Mouse (Mus musculus) liver, embryonic 14.5 days (tissue): ENCODE measurements at regions not wholly inside any gene's neighbourhood (a gene's known extent, or its start where the extent isn't known, plus 50 kb on each side); places are given as distances from the start of the nearest gene placed in this dataset.

ENCODE experiments used
- ATAC-seq: fragments of 200-750 bp; cut with Nextera tagmentation; 2 replicates; pipeline ENCODE4 v1.8.0; 2017; ENCODE audit warnings: moderate number of reproducible peaks, mild to moderate bottlenecking, moderate library complexity; ENCODE audit not compliant: insufficient read depth
- DNase-seq, 3 experiments: peaks; one replicate each; pipeline ENCODE4 v3.0.0-alpha.2; 2012 to 2013; ENCODE audit warnings: low read depth in 3 of 3, low spot score in 3 of 3
- H3K27ac ChIP-seq: fragments of 300-500 bp; sonication (generic); 2 replicates; pipeline ENCODE4 v1.5.1; 2014; ENCODE audit warnings: moderate library complexity, mild to moderate bottlenecking, control low read depth, inconsistent platforms
- H3K27me3 ChIP-seq: fragments of 300-500 bp; sonication (generic); 2 replicates; pipeline ENCODE4 v1.6.1; 2014; ENCODE audit warnings: mild to moderate bottlenecking, low read length, moderate library complexity; ENCODE audit not compliant: control insufficient read depth, insufficient read depth
- H3K36me3 ChIP-seq: fragments of 300-500 bp; sonication (generic); replicated peaks from 2 replicates; pipeline ENCODE4 v1.6.1; 2014; ENCODE audit warnings: low read depth; ENCODE audit not compliant: control insufficient read depth, insufficient read depth
- H3K4me1 ChIP-seq, 2 experiments: fragments of 200-500 bp in 1 of 2; fragments of 300-500 bp in 1 of 2; sonication (generic) in 1 of 2; replicated peaks; 2 replicates each; pipeline ENCODE4 v1.6.1; 2012 to 2014; ENCODE audit warnings: antibody characterized with exemption in 1 of 2, inconsistent platforms in 1 of 2, low read length in 1 of 2; ENCODE audit not compliant: control insufficient read depth in 2 of 2, insufficient read depth in 2 of 2
- H3K4me2 ChIP-seq: fragments of 300-500 bp; sonication (generic); 2 replicates; pipeline ENCODE4 v1.6.1; 2014; ENCODE audit warnings: low read depth, mild to moderate bottlenecking, control low read depth, moderate library complexity
- H3K4me3 ChIP-seq, 2 experiments: fragments of 200-500 bp in 1 of 2; fragments of 300-500 bp in 1 of 2; sonication (generic) in 1 of 2; 2 replicates each; pipeline ENCODE4 v1.5.1; 2012 to 2014; ENCODE audit warnings: low read depth in 2 of 2, low read length in 2 of 2, mild to moderate bottlenecking in 2 of 2, control low read depth in 1 of 2, inconsistent platforms in 1 of 2, moderate library complexity in 1 of 2; ENCODE audit not compliant: insufficient read depth in 1 of 2
- H3K9ac ChIP-seq: fragments of 300-500 bp; sonication (generic); replicated peaks from 2 replicates; pipeline ENCODE4 v1.6.1; 2014; ENCODE audit warnings: mild to moderate bottlenecking, control low read depth, moderate library complexity
- H3K9me3 ChIP-seq: fragments of 300-500 bp; sonication (generic); 2 replicates; pipeline ENCODE4 v1.6.1; 2016; ENCODE audit warnings: low read length, mixed read lengths; ENCODE audit not compliant: control insufficient read depth
- CTCF ChIP-seq: IDR thresholded peaks from 2 replicates; pipeline ENCODE4 v1.5.1; 2016; ENCODE audit warnings: antibody characterized with exemption, low read depth, control low read depth
- EP300 ChIP-seq: IDR thresholded peaks from 2 replicates; pipeline ENCODE4 v1.6.1; 2016; ENCODE audit warnings: antibody characterized with exemption, low read depth
- WGBS: fragments of 180-500 bp; shearing (Covaris S2); extraction: QIAGEN DNeasy Blood & Tissue Kit; methylation state at CpG from one replicate; pipeline ENCODE4 v1.1.7; 2014; ENCODE audit not compliant: insufficient replicate concordance; 5-methylcytosine and 5-hydroxymethylcytosine counted together

GRCm38 (mm10) chr2:74243801-74244200, 332.7 kb upstream of the Atp5g3 start:
- H3K9me3 ChIP-seq = no peaks in the 10 kb centered on the region
- no peak overlapping the region for H3K4me2 ChIP-seq
- H3K4me3 ChIP-seq = no peak overlapping the region
- H3K27ac ChIP-seq = no peak overlapping the region
- no peak for DNase-seq
- no peaks in the 10 kb centered on the region for H3K36me3 ChIP-seq
- no peaks in the 10 kb centered on the region for H3K27me3 ChIP-seq
- 66% methylated on average over 9 of the region's 9 CpGs for WGBS
- H3K4me1 ChIP-seq = no peaks in the 10 kb centered on the region
- TF ChIP-seq EP300 = no peak
- no peak for TF ChIP-seq CTCF
- no peak overlapping the region for H3K9ac ChIP-seq
- no peak for ATAC-seq

DNA sequence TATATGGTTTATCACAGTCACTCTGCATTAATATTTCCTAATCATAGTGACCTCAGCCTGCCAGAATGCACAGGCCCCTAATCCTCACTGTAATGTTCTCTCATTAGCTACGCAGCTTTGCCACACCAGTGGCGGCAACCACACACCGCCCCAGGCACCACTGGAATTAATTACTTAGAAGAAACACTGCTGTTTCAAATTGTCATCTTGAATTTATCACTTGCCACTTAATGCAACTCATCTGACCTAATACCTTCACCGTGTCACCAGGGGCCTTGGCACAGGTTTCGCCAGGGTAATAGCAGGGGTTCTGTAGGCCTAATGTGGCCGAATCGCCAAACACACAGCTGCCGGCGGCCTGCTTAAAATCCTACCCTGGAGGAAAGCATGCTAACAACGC, 328.5 kb upstream of the Atp5g3 start:
- TF ChIP-seq EP300 = no peak
- WGBS = 72% methylated on average over 10 of the region's 10 CpGs
- Histone ChIP-seq H3K4me2 (no peak overlapping the region), H3K9me3 (no peaks in the 10 kb centered on the region), H3K4me3 (no peak overlapping the region), H3K27me3 (no peaks in the 10 kb centered on the region), H3K4me1 (no peaks in the 10 kb centered on the region), H3K27ac (no peak overlapping the region), H3K36me3 (no peaks in the 10 kb centered on the region), H3K9ac (no peak overlapping the region)
- no peak for ATAC-seq
- DNase-seq = no peak

DNA sequence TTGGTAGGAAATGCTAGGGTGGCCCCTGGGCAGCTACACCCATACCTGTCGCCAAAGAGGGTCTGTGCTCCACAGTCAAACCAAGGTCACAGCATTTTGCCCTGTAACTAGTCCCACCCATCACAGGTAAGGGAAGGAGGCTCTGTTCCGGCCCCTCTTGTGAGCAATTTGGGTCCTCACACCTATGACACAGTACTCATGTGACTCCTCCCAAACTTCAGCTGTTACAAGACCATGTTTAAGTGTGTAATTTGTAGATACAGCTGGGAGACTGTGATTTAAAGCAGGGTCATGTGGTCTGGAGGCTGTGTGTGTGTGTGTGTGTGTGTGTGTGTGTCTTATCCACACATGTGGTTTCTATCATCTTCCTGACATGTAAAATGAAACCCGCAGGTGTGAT, 306.3 kb upstream of the Atp5g3 start:
- Histone ChIP-seq H3K9ac (no peak overlapping the region), H3K27me3 (no peaks in the 10 kb centered on the region), H3K27ac (no peak overlapping the region), H3K4me2 (no peak overlapping the region), H3K4me3 (no peak overlapping the region), H3K4me1 (no peaks in the 10 kb centered on the region), H3K9me3 (no peaks in the 10 kb centered on the region), H3K36me3 (no peaks in the 10 kb centered on the region)
- no peak for ATAC-seq
- TF ChIP-seq CTCF = no peak
- TF ChIP-seq EP300 = no peak
- no peak for DNase-seq
- 61% methylated on average over 3 of the region's 3 CpGs for WGBS

GRCm38 (mm10) chr2:74210210-74210609, 299.1 kb upstream of the Atp5g3 start:
- ATAC-seq (no peak), DNase-seq (no peak)
- H3K9me3 ChIP-seq = no peaks in the 10 kb centered on the region

GRCm38 (mm10) chr2:74209421-74209917, 298.3 kb upstream of the Atp5g3 start:
- no peak overlapping the region for H3K9ac ChIP-seq
- H3K27me3 ChIP-seq = no peaks in the 10 kb centered on the region
- H3K4me2 ChIP-seq = no peak overlapping the region
- TF ChIP-seq CTCF (no peak), EP300 (no peak)
- ATAC-seq (no peak), DNase-seq (no peak)
- no peak overlapping the region for H3K27ac ChIP-seq
- H3K9me3 ChIP-seq = no peaks in the 10 kb centered on the region
- no peaks in the 10 kb centered on the region for H3K36me3 ChIP-seq
- H3K4me1 ChIP-seq = no peaks in the 10 kb centered on the region
- WGBS = 57% methylated on average over 3 of the region's 3 CpGs
- no peak overlapping the region for H3K4me3 ChIP-seq

More at GRCm38 (mm10) chr2:74210210-74210609, 299.1 kb upstream of the Atp5g3 start:
- TF ChIP-seq CTCF (no peak), EP300 (no peak)
- Histone ChIP-seq H3K36me3 (no peaks in the 10 kb centered on the region), H3K4me1 (no peaks in the 10 kb centered on the region), H3K9ac (no peak overlapping the region), H3K27me3 (no peaks in the 10 kb centered on the region), H3K4me2 (no peak overlapping the region), H3K4me3 (no peak overlapping the region), H3K27ac (no peak overlapping the region)
- 76% methylated on average over 9 of the region's 9 CpGs for WGBS
